8 mouse cellular contexts compared by ENCODE assay signal in the genomic region with DNA sequence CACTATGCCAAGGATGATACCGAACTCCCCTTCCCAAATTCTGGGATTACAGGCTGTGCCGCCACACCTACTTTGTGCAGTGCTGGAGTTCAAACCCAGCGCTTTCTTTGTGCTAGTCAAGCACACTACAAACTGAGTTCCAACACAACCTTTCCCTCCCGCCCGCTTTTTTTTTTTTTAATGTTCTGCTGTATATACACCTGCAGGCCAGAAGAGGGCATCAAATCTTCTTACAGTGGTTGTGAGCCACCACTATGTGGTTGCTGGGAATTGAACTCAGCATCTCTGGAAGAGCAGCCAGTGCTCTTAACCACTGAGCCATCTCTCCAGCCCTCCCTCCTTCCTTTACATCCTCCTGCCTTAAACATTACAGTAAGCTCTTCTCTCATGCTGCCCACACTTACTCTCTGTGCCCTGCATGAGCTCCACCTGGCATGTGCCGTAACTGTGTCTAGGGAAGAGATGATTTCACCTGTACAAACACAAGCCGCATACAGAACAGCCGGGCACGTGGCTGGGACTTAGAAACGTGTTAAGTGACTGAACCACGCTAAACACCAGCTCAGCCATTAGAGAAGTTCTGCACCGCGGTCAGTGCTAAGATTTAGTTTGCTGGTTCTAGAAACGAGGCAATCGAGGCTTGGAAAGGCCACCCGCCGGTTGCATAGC. TPM values are rescaled to one million over a fixed set of nuclear protein-coding genes. Genes with fewer than 3 reads are reported as not detected.
DNase-seq lines count a peak whose midpoint lies in the region; ATAC-seq and TF ChIP-seq lines count a peak whose summit lies in the region.

No protein-coding gene starts in this region.

- ATAC-seq in lung, embryonic 15.5 days (ENCODE audit: borderline replicate concordance, extremely low read depth, low FRiP score, low TSS enrichment) = no peak
- peak; percentile 29 to 35; a peak in 2 of 4 replicates for ATAC-seq in hematopoietic stem cell, adult 5-6 weeks (replicated peaks in 1 of 2; ENCODE audit: insufficient read depth in 1 of 2, low FRiP score in 2 of 2, low TSS enrichment in 1 of 2, low read depth in 1 of 2, poor library complexity in 2 of 2, severe bottlenecking in 2 of 2)
- ATAC-seq in megakaryocyte, adult 5-6 weeks (ENCODE audit: poor library complexity, severe bottlenecking) = peak; percentile 61
- ATAC-seq in monocyte, adult 5-6 weeks (replicated peaks; ENCODE audit: insufficient number of reproducible peaks, low FRiP score, low TSS enrichment, poor library complexity, severe bottlenecking) = no peak

- no peaks in the 10 kb centered on the region for H3K9me3 ChIP-seq in lung, embryonic 15.5 days

- no peaks in the 10 kb centered on the region for H3K27me3 ChIP-seq in lung, embryonic 15.5 days

- peak overlapping the region; percentile 3; the same call in 1 of the 2 replicates for H3K9ac ChIP-seq in lung, embryonic 15.5 days

- WGBS in lung, embryonic 15.5 days = 39% methylated on average over 17 of the region's 17 CpGs

- no peak for DNase-seq in lung, postnatal 14 days
- DNase-seq in left cerebral cortex, adult 18-20 months (ENCODE audit: low spot score in 2 of 2) = no peak
- DNase-seq in spleen, adult 18-20 months = no peak

- H3K27ac ChIP-seq in lung, embryonic 15.5 days = no peak overlapping the region
- H3K27ac ChIP-seq in bone marrow macrophage, adult 2 months (ENCODE audit: insufficient read depth, low read depth, low read length) = no peak overlapping the region

- H3K36me3 ChIP-seq in lung, embryonic 15.5 days = no peaks in the 10 kb centered on the region

- TF ChIP-seq POLR2A in bone marrow macrophage, adult 2 months (IDR thresholded peaks at IDR 0.05; ENCODE audit: borderline replicate concordance, low read depth, low read length) = no peak

- TF ChIP-seq CTCF in bone marrow macrophage, adult 2 months (IDR thresholded peaks at IDR 0.05; ENCODE audit: low read depth, low read length) = no peak; the same call in 1 of the 2 replicates

- peak overlapping the region; percentile 51 for H3K4me2 ChIP-seq in lung, embryonic 15.5 days

- no peaks in the 10 kb centered on the region; the same call in 1 of the 2 replicates for H3K4me1 ChIP-seq in lung, embryonic 15.5 days
- H3K4me1 ChIP-seq in bone marrow macrophage, adult 2 months (ENCODE audit: control insufficient read depth, insufficient read depth, low read length) = peaks cover 11% of the 10 kb centered on the region

- H3K4me3 ChIP-seq in lung, embryonic 15.5 days = peak overlapping the region; percentile 26
- H3K4me3 ChIP-seq in bone marrow macrophage, adult 2 months (ENCODE audit: insufficient read depth, low read length) = peak overlapping the region; percentile 37

RNA-seq across cellular contexts. Expression of a gene that starts 13.2 kb away (rescaled TPM):
- polyA plus RNA-seq in lung, embryonic 15.5 days (2015; fragmentation: Nextera tagmentation; extraction: Ambion mirVana) = 13.3 and 15.9 TPM in 2 replicates
- polyA plus RNA-seq in bone marrow macrophage, adult 2 months (2012; ENCODE audit: insufficient read depth, insufficient read length, missing spikeins) = 34.0 and 34.7 TPM in 2 replicates
- total RNA-seq in hematopoietic stem cell, adult 5-6 weeks (2017) = 42.2 and 44.9 TPM in 2 replicates
- total RNA-seq in megakaryocyte, adult 5-6 weeks (2015) = 13.8 and 19.0 TPM in 2 replicates
- 31.9 and 36.0 TPM in 2 replicates for total RNA-seq in megakaryocyte, adult 5-6 weeks (2017)
- 24.7 to 50.7 TPM (median 27.8 TPM) in 3 replicates for total RNA-seq in monocyte, adult 5-6 weeks (2017)
- 10 to 100 TPM in 1 of 2 experiments, 1 to 10 TPM in 1; 6.6 to 10.1 TPM for total RNA-seq in left cerebral cortex, adult 18-20 months (2021)

RNA-seq across cellular contexts. Expression of a gene that starts 35.8 kb away (rescaled TPM):
- polyA plus RNA-seq in lung, embryonic 15.5 days (2015; fragmentation: Nextera tagmentation; extraction: Ambion mirVana) = 18.9 and 21.1 TPM in 2 replicates
- 59.0 and 67.2 TPM in 2 replicates for polyA plus RNA-seq in bone marrow macrophage, adult 2 months (2012; ENCODE audit: insufficient read depth, insufficient read length, missing spikeins)
- 4.1 and 11.3 TPM in 2 replicates for total RNA-seq in hematopoietic stem cell, adult 5-6 weeks (2017)
- 14.0 and 14.3 TPM in 2 replicates for total RNA-seq in megakaryocyte, adult 5-6 weeks (2015)
- total RNA-seq in megakaryocyte, adult 5-6 weeks (2017) = 10.1 and 15.8 TPM in 2 replicates
- 6.4 to 14.7 TPM (median 8.7 TPM) in 3 replicates for total RNA-seq in monocyte, adult 5-6 weeks (2017)
- 10 to 100 TPM; 29.3 to 34.3 TPM for total RNA-seq in left cerebral cortex, adult 18-20 months (2021)

RNA-seq across cellular contexts. Expression of a gene that starts 36.0 kb away (rescaled TPM):
- 4.5 and 5.0 TPM in 2 replicates for polyA plus RNA-seq in lung, embryonic 15.5 days (2015; fragmentation: Nextera tagmentation; extraction: Ambion mirVana)
- polyA plus RNA-seq in bone marrow macrophage, adult 2 months (2012; ENCODE audit: insufficient read depth, insufficient read length, missing spikeins) = 8.2 and 9.0 TPM in 2 replicates
- total RNA-seq in hematopoietic stem cell, adult 5-6 weeks (2017) = 4.3 TPM in 2 replicates
- 5.5 and 7.0 TPM in 2 replicates for total RNA-seq in megakaryocyte, adult 5-6 weeks (2015)
- 2.7 and 10.1 TPM in 2 replicates for total RNA-seq in megakaryocyte, adult 5-6 weeks (2017)
- total RNA-seq in monocyte, adult 5-6 weeks (2017) = 6.5 to 18.0 TPM (median 6.7 TPM) in 3 replicates
- total RNA-seq in left cerebral cortex, adult 18-20 months (2021) = 10 to 100 TPM; 93.9 to 94.5 TPM

RNA-seq across cellular contexts. Expression of a gene that starts 55.5 kb away (rescaled TPM):
- 50.2 and 51.9 TPM in 2 replicates for polyA plus RNA-seq in lung, embryonic 15.5 days (2015; fragmentation: Nextera tagmentation; extraction: Ambion mirVana)
- polyA plus RNA-seq in bone marrow macrophage, adult 2 months (2012; ENCODE audit: insufficient read depth, insufficient read length, missing spikeins) = 30.5 and 30.6 TPM in 2 replicates
- 4.1 and 10.3 TPM in 2 replicates for total RNA-seq in hematopoietic stem cell, adult 5-6 weeks (2017)
- total RNA-seq in megakaryocyte, adult 5-6 weeks (2015) = 21.9 and 25.3 TPM in 2 replicates
- 3.6 and 5.9 TPM in 2 replicates for total RNA-seq in megakaryocyte, adult 5-6 weeks (2017)
- total RNA-seq in monocyte, adult 5-6 weeks (2017) = 1.5 to 7.6 TPM (median 6.4 TPM) in 3 replicates
- 10 to 100 TPM; 10.7 to 17.5 TPM for total RNA-seq in left cerebral cortex, adult 18-20 months (2021)

RNA-seq across cellular contexts. Expression of a gene that starts 55.8 kb away (rescaled TPM):
- 0.07 TPM in 1 of 2 replicates, not detected in the other for polyA plus RNA-seq in lung, embryonic 15.5 days (2015; fragmentation: Nextera tagmentation; extraction: Ambion mirVana)
- polyA plus RNA-seq in bone marrow macrophage, adult 2 months (2012; ENCODE audit: insufficient read depth, insufficient read length, missing spikeins) = 0.20 TPM in 1 of 2 replicates, not detected in the other
- not detected in 2 replicates for total RNA-seq in hematopoietic stem cell, adult 5-6 weeks (2017)
- not detected in 2 replicates for total RNA-seq in megakaryocyte, adult 5-6 weeks (2015)
- total RNA-seq in megakaryocyte, adult 5-6 weeks (2017) = 0.04 TPM in 1 of 2 replicates, not detected in the other
- 0.29 to 3.1 TPM in 2 of 3 replicates, not detected in the other for total RNA-seq in monocyte, adult 5-6 weeks (2017)
- under 1 TPM; 0.19 to 0.21 TPM for total RNA-seq in left cerebral cortex, adult 18-20 months (2021)

Comparison
In these comparisons a context has a peak if more than half of its experiments do, and no peak if none do; other contexts are left out.
1. ATAC-seq: peak in hematopoietic stem cell, adult 5-6 weeks (2 of 2) and megakaryocyte, adult 5-6 weeks (single experiment); none in lung, embryonic 15.5 days (single experiment) and monocyte, adult 5-6 weeks (single experiment).